Mouse (Mus musculus) cerebellum, adult 11-12 months (tissue): Measurements from ENCODE around the gene Gm33543.

Experiments used
- DNase-seq: peaks from one replicate; pipeline ENCODE4 v3.0.0; 2022

Gene Gm33543

GRCm38 (mm10) chr10:95842789-95843637 is at the start of gene Gm33543:
Gm33543 (minus strand) TSS chr10:95842930.
- DNase-seq: no peak

GRCm38 (mm10) chr10:95892132-95892531 is 49.4 kb upstream of the Gm33543 start:
- no peak for DNase-seq

- DNase-seq: no peak
Measured at GRCm38 (mm10) chr10:95891214-95891960, 48.7 kb upstream of the Gm33543 start.

- DNase-seq: no peak
Measured at GRCm38 (mm10) chr10:95883761-95884517, 41.2 kb upstream of the Gm33543 start.

GRCm38 (mm10) chr10:95882036-95882435 is 39.3 kb upstream of the Gm33543 start:
- DNase-seq: no peak

- no peak for DNase-seq
Measured at GRCm38 (mm10) chr10:95879983-95880934, 37.5 kb upstream of the Gm33543 start.

- DNase-seq: no peak
Measured at GRCm38 (mm10) chr10:95870782-95871181, 28.1 kb upstream of the Gm33543 start.

- no peak for DNase-seq
Measured at GRCm38 (mm10) chr10:95868348-95868747, 25.6 kb upstream of the Gm33543 start.

GRCm38 (mm10) chr10:95867596-95867995 is 24.9 kb upstream of the Gm33543 start:
- no peak for DNase-seq

GRCm38 (mm10) chr10:95864349-95865124 is 21.8 kb upstream of the Gm33543 start:
- no peak for DNase-seq

GRCm38 (mm10) chr10:95862664-95863063 is 19.9 kb upstream of the Gm33543 start:
- no peak for DNase-seq

GRCm38 (mm10) chr10:95858164-95858563 is 15.4 kb upstream of the Gm33543 start:
- DNase-seq: no peak

GRCm38 (mm10) chr10:95855411-95855810 is 12.7 kb upstream of the Gm33543 start:
- DNase-seq: no peak

GRCm38 (mm10) chr10:95850504-95850903 is 7.8 kb upstream of the Gm33543 start:
- DNase-seq: no peak

- no peak for DNase-seq
Measured at GRCm38 (mm10) chr10:95846739-95847138, 4.0 kb upstream of the Gm33543 start.

GRCm38 (mm10) chr10:95846281-95846680 is 3.6 kb upstream of the Gm33543 start:
- no peak for DNase-seq

GRCm38 (mm10) chr10:95843878-95844277 is 1.1 kb upstream of the Gm33543 start:
- no peak for DNase-seq

GRCm38 (mm10) chr10:95841241-95841640 is 1.5 kb downstream of the Gm33543 start:
- DNase-seq: no peak

- DNase-seq: no peak
Measured at GRCm38 (mm10) chr10:95839803-95840202, 2.9 kb downstream of the Gm33543 start.

GRCm38 (mm10) chr10:95839036-95839435 is 3.7 kb downstream of the Gm33543 start:
- DNase-seq: no peak
